Mouse (Mus musculus) hindbrain, embryonic 14.5 days (tissue): ENCODE measurements around the gene Id1. TPM values are rescaled to one million over a fixed set of nuclear protein-coding genes. Genes with fewer than 3 reads are reported as not detected.

Experiments used
- ATAC-seq: fragments of 200-750 bp; cut with Nextera tagmentation; 2 replicates; pipeline ENCODE4 v1.8.0; 2017; ENCODE audit warnings: moderate number of reproducible peaks, mild to moderate bottlenecking, moderate TSS enrichment, moderate library complexity; ENCODE audit not compliant: low FRiP score
- DNase-seq: peaks from one replicate; pipeline ENCODE4 v3.0.0-alpha.2; 2015; ENCODE audit warnings: low spot score
- H3K27ac ChIP-seq: fragments of 300-500 bp; sonication (generic); 2 replicates; pipeline ENCODE4 v1.5.1; 2014; ENCODE audit warnings: mild to moderate bottlenecking, moderate library complexity
- H3K27me3 ChIP-seq: fragments of 300-500 bp; sonication (generic); 2 replicates; pipeline ENCODE4 v1.6.1; 2014; ENCODE audit warnings: mild to moderate bottlenecking, low read length, mixed read lengths; ENCODE audit not compliant: control insufficient read depth, insufficient read depth
- H3K36me3 ChIP-seq: fragments of 300-500 bp; sonication (generic); replicated peaks from 2 replicates; pipeline ENCODE4 v1.6.1; 2014; ENCODE audit not compliant: control insufficient read depth, insufficient read depth
- H3K4me1 ChIP-seq: fragments of 300-500 bp; sonication (generic); replicated peaks from 2 replicates; pipeline ENCODE4 v1.6.1; 2014; ENCODE audit warnings: antibody characterized with exemption, low read length, mixed read lengths; ENCODE audit not compliant: control insufficient read depth, insufficient read depth
- H3K4me2 ChIP-seq: fragments of 300-500 bp; sonication (generic); replicated peaks from 2 replicates; pipeline ENCODE4 v1.6.1; 2014; ENCODE audit warnings: mild to moderate bottlenecking, moderate library complexity
- H3K4me3 ChIP-seq: fragments of 300-500 bp; sonication (generic); replicated peaks from 2 replicates; pipeline ENCODE4 v1.5.1; 2014; ENCODE audit warnings: mild to moderate bottlenecking, low read length
- H3K9ac ChIP-seq: fragments of 300-500 bp; sonication (generic); 2 replicates; pipeline ENCODE4 v1.6.1; 2014
- H3K9me3 ChIP-seq: fragments of 300-500 bp; sonication (generic); 2 replicates; pipeline ENCODE4 v1.6.1; 2016; ENCODE audit warnings: low read length; ENCODE audit not compliant: control insufficient read depth
- WGBS: fragments of 180-500 bp; shearing (Covaris S2); extraction: QIAGEN DNeasy Blood & Tissue Kit; methylation state at CpG from one replicate; pipeline ENCODE4 v1.1.7; 2014; 5-methylcytosine and 5-hydroxymethylcytosine counted together
- polyA plus RNA-seq: library from polyadenylated mRNA; unstranded; fragments of >200 nt; fragmentation: Nextera tagmentation; extraction: Ambion mirVana; gene quantifications from 2 replicates; pipeline ENCODE4 v1.2.1, GENCODE M21; 2014

The Id1 gene
- polyA plus RNA-seq, 1 experiment from 2014 or later = 68.0 TPM

- no peak overlapping the region for H3K4me2 ChIP-seq
- peaks cover 12% of the 10 kb centered on the region; the same call in 1 of the 2 replicates for H3K4me1 ChIP-seq
- 50% methylated on average over 2 of the region's 2 CpGs for WGBS
- ATAC-seq (no peak), DNase-seq (no peak)
- no peaks in the 10 kb centered on the region for H3K27me3 ChIP-seq
- H3K27ac ChIP-seq = no peak overlapping the region
- no peak overlapping the region for H3K4me3 ChIP-seq
- H3K36me3 ChIP-seq = no peaks in the 10 kb centered on the region
- no peaks in the 10 kb centered on the region for H3K9me3 ChIP-seq
- no peak overlapping the region for H3K9ac ChIP-seq
Measured at GRCm38 (mm10) chr2:152757478-152757877, 21.4 kb downstream of the Id1 start.

DNA sequence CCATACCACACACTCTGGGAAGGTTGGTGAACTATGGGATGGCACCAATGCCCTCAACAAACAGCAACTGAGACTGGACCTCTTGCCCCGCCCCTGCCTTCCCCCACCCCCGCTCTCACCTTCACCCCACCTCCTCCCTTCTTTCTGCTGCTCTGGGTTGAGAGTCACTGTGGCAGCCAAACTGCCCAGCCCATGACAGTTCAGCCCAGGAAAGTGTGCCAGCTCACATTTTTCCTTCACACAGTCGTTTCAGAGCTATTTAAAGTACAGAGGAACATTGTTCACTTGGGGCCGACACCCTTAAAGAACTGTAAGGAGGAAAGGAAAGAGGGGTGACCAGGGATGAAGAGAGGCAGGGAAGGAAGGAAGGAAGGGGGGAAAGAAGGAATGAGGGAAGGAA, 22.3 kb downstream of the Id1 start:
- no peak overlapping the region for H3K27ac ChIP-seq
- no peak overlapping the region for H3K9ac ChIP-seq
- H3K4me2 ChIP-seq = no peak overlapping the region
- ATAC-seq = no peak
- 65% methylated on average over 4 of the region's 4 CpGs for WGBS
- no peak overlapping the region for H3K4me3 ChIP-seq
- no peak for DNase-seq
- H3K36me3 ChIP-seq = no peaks in the 10 kb centered on the region
- peaks cover 12% of the 10 kb centered on the region; the same call in 1 of the 2 replicates for H3K4me1 ChIP-seq
- no peaks in the 10 kb centered on the region for H3K27me3 ChIP-seq
- no peaks in the 10 kb centered on the region for H3K9me3 ChIP-seq

DNA sequence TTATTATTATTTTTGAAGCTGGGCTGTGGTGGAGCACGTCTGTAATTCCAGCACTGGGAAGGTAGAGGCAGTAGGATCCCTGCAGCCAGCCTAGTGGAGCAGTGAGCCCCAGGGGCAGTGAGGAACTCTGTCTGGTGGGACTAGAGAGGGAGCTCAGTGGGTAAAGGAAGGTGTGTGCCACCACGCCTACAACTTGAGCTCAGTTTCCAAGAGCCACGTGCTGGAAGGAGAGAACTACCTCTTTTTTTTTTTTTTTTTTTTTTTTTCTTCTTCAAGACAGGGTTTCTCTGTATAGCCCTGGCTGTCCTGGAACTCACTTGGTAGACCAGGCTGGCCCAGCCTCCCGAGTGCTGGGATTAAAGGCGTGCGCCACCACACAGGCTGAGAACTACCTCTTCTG, 27.3 kb downstream of the Id1 start:
- H3K27ac ChIP-seq = no peak overlapping the region
- 76% methylated on average over 6 of the region's 6 CpGs for WGBS
- no peaks in the 10 kb centered on the region for H3K36me3 ChIP-seq
- H3K27me3 ChIP-seq = no peaks in the 10 kb centered on the region
- H3K9ac ChIP-seq = no peak overlapping the region
- H3K4me1 ChIP-seq = peaks cover 7% of the 10 kb centered on the region
- H3K4me3 ChIP-seq = no peak overlapping the region
- no peak overlapping the region for H3K4me2 ChIP-seq
- ATAC-seq (no peak), DNase-seq (no peak)
- H3K9me3 ChIP-seq = no peaks in the 10 kb centered on the region

DNA sequence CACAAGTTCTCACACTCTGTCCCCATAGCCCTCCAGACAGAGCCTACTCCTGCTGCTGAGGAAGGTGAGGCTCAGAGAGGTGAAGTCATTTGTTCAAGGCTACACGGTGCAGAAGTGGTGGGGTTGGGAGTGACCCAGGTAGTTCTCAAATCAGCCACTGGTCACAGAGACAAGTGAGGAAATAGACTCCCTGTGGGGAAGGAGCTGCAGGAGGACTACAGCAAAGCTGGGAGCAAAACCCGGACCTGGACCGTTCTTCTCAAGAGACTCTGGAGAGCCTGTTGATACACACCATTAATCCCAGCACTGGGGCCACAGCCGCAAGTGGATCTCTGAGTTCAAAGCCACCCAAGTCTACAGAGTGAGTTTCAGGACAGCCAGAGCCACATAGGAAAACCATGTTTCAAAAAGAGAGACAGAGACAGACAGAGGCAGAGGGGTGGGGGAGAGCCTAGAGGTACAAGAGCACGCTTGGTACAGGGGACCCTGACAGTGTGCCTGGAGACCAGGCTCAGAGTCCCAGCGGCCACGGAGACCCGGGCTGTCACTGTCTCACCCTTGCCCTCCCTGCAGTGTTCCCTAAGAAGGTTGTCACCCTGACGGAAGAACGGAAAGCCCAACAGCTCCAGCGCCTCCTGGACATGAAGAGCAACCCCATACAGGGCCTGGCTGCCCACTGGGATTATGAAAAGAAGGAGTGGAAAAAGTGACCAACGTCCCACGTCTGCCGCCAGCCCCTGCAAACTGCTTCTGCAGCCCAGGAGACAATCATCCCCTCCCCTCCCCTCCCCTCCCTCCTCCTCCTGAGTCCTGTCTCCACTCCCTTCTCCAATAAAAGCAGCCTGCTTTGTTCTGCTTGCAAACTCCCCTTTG, 28.4 kb downstream of the Id1 start:
- Histone ChIP-seq H3K9ac (0 out of 2 replicates have a peak overlapping the region, but pooled peaks have one; percentile 20), H3K27ac (no peak overlapping the region), H3K4me3 (no peak overlapping the region), H3K27me3 (no peaks in the 10 kb centered on the region), H3K4me2 (peak overlapping the region; percentile 31), H3K4me1 (peaks cover 7% of the 10 kb centered on the region), H3K9me3 (no peaks in the 10 kb centered on the region), H3K36me3 (no peaks in the 10 kb centered on the region)
- WGBS = 2% methylated on average over 14 of the region's 14 CpGs
- ATAC-seq (no peak), DNase-seq (no peak)

DNA sequence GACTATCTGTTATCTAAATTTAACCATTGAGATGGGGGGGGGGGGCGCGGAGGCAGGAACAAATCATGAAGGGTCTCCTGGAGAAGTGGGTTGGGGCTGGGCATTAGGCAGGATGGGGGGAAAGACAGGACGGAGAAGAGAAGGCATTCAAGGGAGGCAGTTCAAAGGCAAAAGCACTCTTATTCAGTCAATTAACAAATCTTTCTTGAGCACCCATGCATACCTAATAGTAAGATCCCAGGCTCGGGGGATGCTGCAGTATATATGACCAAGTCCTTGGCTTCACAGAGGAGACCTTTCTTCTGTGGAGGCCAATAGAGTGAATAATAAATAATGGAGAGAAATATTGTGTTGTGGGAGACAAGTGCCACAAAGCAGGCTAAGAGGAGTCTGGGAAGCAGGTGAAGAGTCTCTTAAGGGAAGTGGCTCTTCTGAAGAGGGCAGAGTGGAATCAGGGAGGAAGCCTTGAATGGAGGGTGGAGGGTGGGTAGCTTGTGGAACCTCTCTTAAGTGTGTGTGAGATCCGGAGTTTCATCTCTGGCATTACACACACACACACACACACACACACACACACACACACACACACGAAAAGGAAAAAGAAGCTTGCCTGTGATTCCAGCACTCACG, 29.1 kb downstream of the Id1 start:
- Histone ChIP-seq H3K4me2 (peak overlapping the region; percentile 31), H3K9me3 (no peaks in the 10 kb centered on the region), H3K9ac (no peak overlapping the region), H3K27me3 (no peaks in the 10 kb centered on the region), H3K4me1 (peaks cover 7% of the 10 kb centered on the region), H3K27ac (0 out of 2 replicates have a peak overlapping the region, but pooled peaks have one; percentile 1), H3K36me3 (no peaks in the 10 kb centered on the region), H3K4me3 (no peak overlapping the region)
- ATAC-seq = no peak
- no peak for DNase-seq
- 26% methylated on average over 7 of the region's 7 CpGs for WGBS

GRCm38 (mm10) chr2:152766387-152767123, 30.5 kb downstream of the Id1 start:
- Histone ChIP-seq H3K27ac (no peak overlapping the region), H3K27me3 (no peaks in the 10 kb centered on the region), H3K4me3 (no peak overlapping the region), H3K4me2 (no peak overlapping the region), H3K9me3 (no peaks in the 10 kb centered on the region), H3K4me1 (peaks cover 7% of the 10 kb centered on the region), H3K9ac (no peak overlapping the region), H3K36me3 (no peaks in the 10 kb centered on the region)
- peak; percentile 80 for DNase-seq
- WGBS = 20% methylated on average over 25 of the region's 25 CpGs
- ATAC-seq = 0 out of 2 replicates have a peak, but pooled peaks have one; percentile 53

- no peak overlapping the region for H3K4me3 ChIP-seq
- H3K27ac ChIP-seq = no peak overlapping the region
- 60% methylated on average over 12 of the region's 12 CpGs for WGBS
- H3K27me3 ChIP-seq = no peaks in the 10 kb centered on the region
- H3K4me1 ChIP-seq = peaks cover 7% of the 10 kb centered on the region
- no peaks in the 10 kb centered on the region for H3K9me3 ChIP-seq
- no peak overlapping the region for H3K9ac ChIP-seq
- no peaks in the 10 kb centered on the region for H3K36me3 ChIP-seq
- no peak overlapping the region for H3K4me2 ChIP-seq
- DNase-seq (no peak), ATAC-seq (no peak)
Measured at GRCm38 (mm10) chr2:152767618-152768271, 31.7 kb downstream of the Id1 start.

DNA sequence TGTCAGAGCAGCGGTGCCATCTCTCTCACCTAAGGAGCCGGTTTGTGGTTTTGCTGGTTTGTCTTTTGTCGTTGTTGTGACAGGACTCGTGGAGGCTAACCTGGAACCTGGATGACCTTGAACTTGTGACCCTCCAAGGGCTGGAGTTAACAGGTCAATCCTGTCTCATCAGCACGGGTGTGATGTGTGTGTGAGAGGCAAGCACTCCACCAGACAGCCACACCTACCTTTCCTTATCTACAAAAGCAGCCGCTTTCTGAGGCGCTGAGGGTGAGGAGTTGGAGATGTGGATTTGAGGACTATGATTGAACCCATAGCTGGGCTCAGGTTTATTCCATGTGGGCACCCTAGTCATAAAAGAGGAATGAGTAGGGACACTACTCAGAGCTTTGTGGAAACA, 33.6 kb downstream of the Id1 start:
- no peak for ATAC-seq
- Histone ChIP-seq H3K4me2 (no peak overlapping the region), H3K36me3 (no peaks in the 10 kb centered on the region), H3K27ac (no peak overlapping the region), H3K4me1 (peaks cover 3% of the 10 kb centered on the region; the same call in 1 of the 2 replicates), H3K4me3 (no peak overlapping the region), H3K27me3 (no peaks in the 10 kb centered on the region), H3K9me3 (no peaks in the 10 kb centered on the region), H3K9ac (no peak overlapping the region)
- 88% methylated on average over 7 of the region's 7 CpGs for WGBS
- no peak for DNase-seq

- H3K4me2 ChIP-seq = no peak overlapping the region
- no peaks in the 10 kb centered on the region for H3K9me3 ChIP-seq
- 91% methylated on average over 9 of the region's 9 CpGs for WGBS
- H3K36me3 ChIP-seq = no peaks in the 10 kb centered on the region
- H3K27ac ChIP-seq = no peak overlapping the region
- no peak overlapping the region for H3K9ac ChIP-seq
- no peaks in the 10 kb centered on the region for H3K4me1 ChIP-seq
- no peak for ATAC-seq
- no peak for DNase-seq
- no peaks in the 10 kb centered on the region for H3K27me3 ChIP-seq
- H3K4me3 ChIP-seq = no peak overlapping the region
Measured at GRCm38 (mm10) chr2:152771571-152771970, 35.5 kb downstream of the Id1 start.
